ENCODE assay signal across 29 mouse cellular contexts in the genomic region with DNA sequence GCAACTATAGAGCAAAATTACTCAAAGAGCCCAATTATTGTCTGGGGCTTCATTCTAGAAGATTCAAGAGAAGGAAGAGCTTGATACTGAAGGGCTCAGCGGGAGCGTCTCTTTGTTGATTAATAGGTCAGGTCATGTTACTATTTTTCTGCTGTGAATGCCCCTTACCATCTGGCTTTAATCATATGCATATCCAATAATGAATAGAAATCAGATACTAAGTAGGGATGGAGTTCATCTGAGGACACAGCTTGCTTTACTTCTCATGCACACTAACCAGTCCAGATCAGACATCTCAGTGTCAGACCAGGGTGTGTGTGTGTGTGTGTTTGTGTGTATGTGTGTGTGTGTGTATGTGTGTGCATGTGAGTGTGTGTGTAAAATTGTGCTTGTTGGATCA.
DNase-seq lines count a peak whose midpoint lies in the region; ATAC-seq lines count a peak whose summit lies in the region.
"Had no signal": no experiment of that assay in that cellular context is flagged by ENCODE, and none has a peak within 500 bp of the region (broad histone marks: within the 10 kb centered on the region; RNA-seq: fewer than 3 reads in every experiment).

No protein-coding gene starts in this region.

- WGBS in hindbrain, embryonic 11.5 days: 27% methylated on average over 2 of the region's 2 CpGs
- WGBS in hindbrain, embryonic 16.5 days: 26% methylated on average over 2 of the region's 2 CpGs

- no peaks in the 10 kb centered on the region for H3K4me1 ChIP-seq in hindbrain, embryonic 11.5 days (replicated peaks; ENCODE audit: control insufficient read depth, insufficient read depth, low read length)
- H3K4me1 ChIP-seq in hindbrain, embryonic 16.5 days (ENCODE audit: control insufficient read depth, insufficient read depth, low read depth, low read length): no peaks in the 10 kb centered on the region
- H3K4me1 ChIP-seq: forebrain, embryonic 13.5 days; intestine, embryonic 15.5 days; liver, embryonic 12.5 days had no signal

- DNase-seq in embryo, embryonic 11 days: peak; percentile 16
- DNase-seq in embryo, embryonic 10 days (ENCODE audit: low spot score): no peak
- peak; percentile 24 for DNase-seq in hindbrain, embryonic 11.5 days (ENCODE audit: low spot score)
- peak; percentile 43 for DNase-seq in Muller cell, postnatal 12 days (ENCODE audit: inconsistent ontology term)
- DNase-seq in retina, embryonic 14.5 days (ENCODE audit: low spot score): peak; percentile 73
- DNase-seq in heart, postnatal 25 days (ENCODE audit: low spot score): no peak
- DNase-seq: adrenal gland, postnatal 10 days; cerebellum, adult 11-12 months; cerebellum, adult 9-11 months; heart, postnatal 10 days; kidney, adult 8-10 months; kidney, postnatal 4 days; left cerebral cortex, postnatal 4 days; liver, postnatal 0 days; lung, postnatal 36 days; thymus, postnatal 4 days had no signal

- H3K9ac ChIP-seq in hindbrain, embryonic 11.5 days (ENCODE audit: low read depth, low read length): no peak overlapping the region
- no peak overlapping the region for H3K9ac ChIP-seq in hindbrain, embryonic 16.5 days (ENCODE audit: low read depth, low read length)
- H3K9ac ChIP-seq: embryonic facial prominence, embryonic 13.5 days; forebrain, embryonic 13.5 days; heart, embryonic 13.5 days; intestine, embryonic 15.5 days; liver, embryonic 12.5 days; liver, postnatal 0 days; neural tube, embryonic 15.5 days had no signal

- no peaks in the 10 kb centered on the region for H3K9me3 ChIP-seq in hindbrain, embryonic 11.5 days (ENCODE audit: control insufficient read depth, low read length)
- H3K9me3 ChIP-seq in hindbrain, embryonic 16.5 days (ENCODE audit: control insufficient read depth, low read length): no peaks in the 10 kb centered on the region
- H3K9me3 ChIP-seq: embryonic facial prominence, embryonic 13.5 days; forebrain, embryonic 13.5 days; heart, embryonic 13.5 days; hindbrain, embryonic 10.5 days; intestine, embryonic 15.5 days; liver, embryonic 12.5 days; neural tube, embryonic 15.5 days had no signal

- H3K27ac ChIP-seq in hindbrain, embryonic 11.5 days (ENCODE audit: low read depth, low read length): no peak overlapping the region
- no peak overlapping the region for H3K27ac ChIP-seq in hindbrain, embryonic 16.5 days (ENCODE audit: low read depth, low read length)
- H3K27ac ChIP-seq: embryonic facial prominence, embryonic 13.5 days; forebrain, embryonic 13.5 days; heart, embryonic 13.5 days; hindbrain, embryonic 10.5 days; hindbrain, postnatal 0 days; intestine, embryonic 15.5 days; kidney, postnatal 0 days; liver, embryonic 12.5 days; neural tube, embryonic 15.5 days had no signal

- peak; percentile 65; the same call in 1 of the 2 replicates for ATAC-seq in hindbrain, embryonic 11.5 days (ENCODE audit: low FRiP score)
- ATAC-seq in hindbrain, embryonic 16.5 days: no peak
- ATAC-seq: forebrain, embryonic 13.5 days; hindbrain, postnatal 0 days; intestine, embryonic 15.5 days; liver, embryonic 12.5 days; liver, postnatal 0 days; Patski had no signal

- H3K4me2 ChIP-seq in hindbrain, embryonic 11.5 days (replicated peaks; ENCODE audit: low read depth, low read length): no peak overlapping the region
- H3K4me2 ChIP-seq in hindbrain, embryonic 16.5 days (ENCODE audit: low read length): no peak overlapping the region
- H3K4me2 ChIP-seq: embryonic facial prominence, embryonic 13.5 days; forebrain, embryonic 13.5 days; heart, embryonic 13.5 days; intestine, embryonic 15.5 days; liver, embryonic 12.5 days; neural tube, embryonic 15.5 days had no signal

- H3K4me3 ChIP-seq in hindbrain, embryonic 11.5 days (ENCODE audit: low read depth, low read length): no peak overlapping the region
- H3K4me3 ChIP-seq in hindbrain, embryonic 16.5 days (ENCODE audit: low read length): no peak overlapping the region
- H3K4me3 ChIP-seq: embryonic facial prominence, embryonic 13.5 days; erythroblast, embryonic 14.5 days; forebrain, embryonic 13.5 days; heart, embryonic 13.5 days; hindbrain, embryonic 10.5 days; intestine, embryonic 15.5 days; liver, embryonic 12.5 days; neural tube, embryonic 15.5 days had no signal

- no peaks in the 10 kb centered on the region for H3K27me3 ChIP-seq in hindbrain, embryonic 11.5 days (ENCODE audit: control insufficient read depth, insufficient read depth, low read length)
- no peaks in the 10 kb centered on the region for H3K27me3 ChIP-seq in hindbrain, embryonic 16.5 days (replicated peaks; ENCODE audit: control insufficient read depth, insufficient read depth, low read length)
- H3K27me3 ChIP-seq: embryonic facial prominence, embryonic 13.5 days; forebrain, embryonic 13.5 days; heart, embryonic 13.5 days; intestine, embryonic 15.5 days; liver, embryonic 12.5 days; neural tube, embryonic 15.5 days; Patski had no signal

- intact Hi-C loops in heart, postnatal 25 days (cut with DNase I): no loop called here

- H3K36me3 ChIP-seq in hindbrain, embryonic 11.5 days (ENCODE audit: control insufficient read depth, insufficient read depth, low read length): no peaks in the 10 kb centered on the region
- H3K36me3 ChIP-seq in hindbrain, embryonic 16.5 days (ENCODE audit: control insufficient read depth, insufficient read depth, low read length): no peaks in the 10 kb centered on the region
- H3K36me3 ChIP-seq: embryonic facial prominence, embryonic 13.5 days; G1E; heart, embryonic 13.5 days; hindbrain, embryonic 10.5 days; intestine, embryonic 15.5 days; liver, embryonic 12.5 days; neural tube, embryonic 15.5 days had no signal

Comparison
In these comparisons a context has a peak if more than half of its experiments do, and no peak if none do; other contexts are left out.
1. DNase-seq: peak in embryo, embryonic 11 days (single experiment), hindbrain, embryonic 11.5 days (single experiment), Muller cell, postnatal 12 days (single experiment) and retina, embryonic 14.5 days (single experiment); none in embryo, embryonic 10 days (single experiment) and heart, postnatal 25 days (single experiment).